Mouse (Mus musculus) midbrain, embryonic 12.5 days (tissue): Measurements from ENCODE around the gene Krt81. TPM values are rescaled to one million over a fixed set of nuclear protein-coding genes. Genes with fewer than 3 reads are reported as not detected.

Experiments
- ATAC-seq: fragments of 200-750 bp; cut with Nextera tagmentation; 2 replicates; pipeline ENCODE4 v1.8.0; 2017; ENCODE audit warnings: low read depth, moderate TSS enrichment, moderate library complexity; ENCODE audit not compliant: low FRiP score
- H3K27ac ChIP-seq: fragments of 300-500 bp; sonication (generic); replicated peaks from 2 replicates; pipeline ENCODE4 v1.5.1; 2016; ENCODE audit warnings: mild to moderate bottlenecking
- H3K27me3 ChIP-seq: fragments of 300-500 bp; sonication (generic); 2 replicates; pipeline ENCODE4 v1.6.1; 2016; ENCODE audit warnings: mild to moderate bottlenecking
- H3K36me3 ChIP-seq: fragments of 300-500 bp; sonication (generic); 2 replicates; pipeline ENCODE4 v1.6.1; 2016
- H3K4me1 ChIP-seq: fragments of 300-500 bp; sonication (generic); 2 replicates; pipeline ENCODE4 v1.6.1; 2016
- H3K4me2 ChIP-seq: fragments of 300-500 bp; sonication (generic); replicated peaks from 2 replicates; pipeline ENCODE4 v1.6.1; 2016; ENCODE audit warnings: mild to moderate bottlenecking, moderate library complexity
- H3K4me3 ChIP-seq: fragments of 300-500 bp; sonication (generic); 2 replicates; pipeline ENCODE4 v1.5.1; 2016; ENCODE audit warnings: mild to moderate bottlenecking
- H3K9ac ChIP-seq: fragments of 300-500 bp; sonication (generic); replicated peaks from 2 replicates; pipeline ENCODE4 v1.6.1; 2016; ENCODE audit warnings: mild to moderate bottlenecking, moderate library complexity
- H3K9me3 ChIP-seq: fragments of 300-500 bp; sonication (generic); 2 replicates; pipeline ENCODE4 v1.6.1; 2016; ENCODE audit warnings: mild to moderate bottlenecking
- WGBS: fragments of 180-500 bp; shearing (Covaris S2); methylation state at CpG from one replicate; pipeline ENCODE4 v1.1.7; 2016; 5-methylcytosine and 5-hydroxymethylcytosine counted together
- polyA plus RNA-seq: library from polyadenylated mRNA; unstranded; fragments of >200 nt; fragmentation: Nextera tagmentation; extraction: Ambion mirVana; gene quantifications from 2 replicates; pipeline ENCODE4 v1.2.1, GENCODE M21; 2016

The Krt81 gene
- polyA plus RNA-seq: not detected in 2 replicates

GRCm38 (mm10) chr15:101463651-101464050 is at the start of gene Krt81:
TSS of gene Krt81 (minus strand) at chr15:101463751.
- no peak within 1 kb of the TSS for H3K4me3 ChIP-seq
- no peaks in the 10 kb centered on the region for H3K9me3 ChIP-seq
- H3K9ac ChIP-seq: no peak within 1 kb of the TSS
- H3K27ac ChIP-seq: no peak within 1 kb of the TSS
- no peaks in the 10 kb centered on the region for H3K27me3 ChIP-seq
- no peak for ATAC-seq
- WGBS: 87% methylated on average over 13 of the region's 13 CpGs
- H3K36me3 ChIP-seq: no peaks in the 10 kb centered on the region
- H3K4me2 ChIP-seq: no peak within 1 kb of the TSS
- 0 out of 2 replicates have a peak, but pooled peaks cover 4% of the 10 kb centered on the region for H3K4me1 ChIP-seq

- H3K27me3 ChIP-seq: no peaks in the 10 kb centered on the region
- 86% methylated on average over 9 of the region's 9 CpGs for WGBS
- H3K4me2 ChIP-seq: no peak overlapping the region
- H3K9me3 ChIP-seq: no peaks in the 10 kb centered on the region
- no peak overlapping the region for H3K4me3 ChIP-seq
- no peak overlapping the region for H3K9ac ChIP-seq
- no peaks in the 10 kb centered on the region for H3K4me1 ChIP-seq
- no peak for ATAC-seq
- no peaks in the 10 kb centered on the region for H3K36me3 ChIP-seq
- H3K27ac ChIP-seq: no peak overlapping the region
Observed at GRCm38 (mm10) chr15:101508247-101508646, 44.7 kb upstream of the Krt81 start.

- no peak for ATAC-seq
- Histone ChIP-seq H3K27ac (no peak overlapping the region), H3K4me3 (no peak overlapping the region), H3K4me2 (no peak overlapping the region), H3K27me3 (no peaks in the 10 kb centered on the region), H3K36me3 (no peaks in the 10 kb centered on the region), H3K4me1 (no peaks in the 10 kb centered on the region), H3K9me3 (no peaks in the 10 kb centered on the region), H3K9ac (no peak overlapping the region)
- 61% methylated on average over 14 of the region's 14 CpGs for WGBS
Observed at GRCm38 (mm10) chr15:101506896-101507758, 43.6 kb upstream of the Krt81 start.

- ATAC-seq: no peak
- H3K36me3 ChIP-seq: no peaks in the 10 kb centered on the region
- WGBS: 76% methylated on average over 2 of the region's 2 CpGs
Observed at GRCm38 (mm10) chr15:101497181-101497580, 33.6 kb upstream of the Krt81 start.

GRCm38 (mm10) chr15:101495266-101495665 is 31.7 kb upstream of the Krt81 start:
- no peak overlapping the region for H3K4me2 ChIP-seq
- no peak overlapping the region for H3K27ac ChIP-seq
- no peaks in the 10 kb centered on the region for H3K27me3 ChIP-seq
- no peaks in the 10 kb centered on the region for H3K36me3 ChIP-seq
- H3K4me3 ChIP-seq: no peak overlapping the region
- no peak for ATAC-seq
- no peaks in the 10 kb centered on the region for H3K4me1 ChIP-seq
- 91% methylated on average over 8 of the region's 8 CpGs for WGBS
- H3K9ac ChIP-seq: no peak overlapping the region
- H3K9me3 ChIP-seq: no peaks in the 10 kb centered on the region

More at GRCm38 (mm10) chr15:101497181-101497580, 33.6 kb upstream of the Krt81 start:
- H3K9me3 ChIP-seq: no peaks in the 10 kb centered on the region
- H3K4me1 ChIP-seq: no peaks in the 10 kb centered on the region
- H3K4me3 ChIP-seq: no peak overlapping the region
- H3K27me3 ChIP-seq: no peaks in the 10 kb centered on the region
- no peak overlapping the region for H3K27ac ChIP-seq
- H3K9ac ChIP-seq: no peak overlapping the region
- H3K4me2 ChIP-seq: no peak overlapping the region

- WGBS: 56% methylated on average over 1 of the region's 1 CpGs
- H3K9ac ChIP-seq: no peak overlapping the region
- no peak overlapping the region for H3K4me3 ChIP-seq
- no peaks in the 10 kb centered on the region for H3K4me1 ChIP-seq
- no peak overlapping the region for H3K27ac ChIP-seq
- no peak for ATAC-seq
- no peaks in the 10 kb centered on the region for H3K36me3 ChIP-seq
- H3K27me3 ChIP-seq: no peaks in the 10 kb centered on the region
- no peak overlapping the region for H3K4me2 ChIP-seq
- no peaks in the 10 kb centered on the region for H3K9me3 ChIP-seq
Observed at GRCm38 (mm10) chr15:101494203-101494602, 30.7 kb upstream of the Krt81 start.

- no peaks in the 10 kb centered on the region for H3K4me1 ChIP-seq
- H3K4me2 ChIP-seq: no peak overlapping the region
- no peaks in the 10 kb centered on the region for H3K27me3 ChIP-seq
- no peak for ATAC-seq
- no peaks in the 10 kb centered on the region for H3K36me3 ChIP-seq
- WGBS: 95% methylated on average over 6 of the region's 6 CpGs
- no peak overlapping the region for H3K9ac ChIP-seq
- no peak overlapping the region for H3K4me3 ChIP-seq
- H3K9me3 ChIP-seq: no peaks in the 10 kb centered on the region
- H3K27ac ChIP-seq: no peak overlapping the region
Observed at GRCm38 (mm10) chr15:101493713-101494112, 30.2 kb upstream of the Krt81 start.

- Histone ChIP-seq H3K4me2 (no peak overlapping the region), H3K36me3 (no peaks in the 10 kb centered on the region), H3K4me3 (no peak overlapping the region), H3K27ac (no peak overlapping the region), H3K4me1 (no peaks in the 10 kb centered on the region), H3K9ac (no peak overlapping the region), H3K9me3 (no peaks in the 10 kb centered on the region), H3K27me3 (no peaks in the 10 kb centered on the region)
- no peak for ATAC-seq
- WGBS: 76% methylated on average over 8 of the region's 8 CpGs
Observed at GRCm38 (mm10) chr15:101492718-101493117, 29.2 kb upstream of the Krt81 start.

- H3K36me3 ChIP-seq: no peaks in the 10 kb centered on the region
- no peaks in the 10 kb centered on the region for H3K9me3 ChIP-seq
- no peak within 1 kb of the TSS for H3K9ac ChIP-seq
- no peak within 1 kb of the TSS for H3K4me3 ChIP-seq
- H3K4me1 ChIP-seq: no peaks in the 10 kb centered on the region
- no peaks in the 10 kb centered on the region for H3K27me3 ChIP-seq
- no peak within 1 kb of the TSS for H3K4me2 ChIP-seq
- no peak for ATAC-seq
- no peak within 1 kb of the TSS for H3K27ac ChIP-seq
- 61% methylated on average over 6 of the region's 6 CpGs for WGBS
Observed at GRCm38 (mm10) chr15:101491431-101491830, 27.9 kb upstream of the Krt81 start, which contains the start of gene Krt83. TSS of gene Krt83 (minus strand) at chr15:101491512.

GRCm38 (mm10) chr15:101485911-101486635 is 22.5 kb upstream of the Krt81 start:
- Histone ChIP-seq H3K4me2 (no peak overlapping the region), H3K4me1 (no peaks in the 10 kb centered on the region), H3K36me3 (no peaks in the 10 kb centered on the region), H3K27me3 (no peaks in the 10 kb centered on the region), H3K27ac (no peak overlapping the region), H3K9me3 (no peaks in the 10 kb centered on the region), H3K9ac (no peak overlapping the region), H3K4me3 (no peak overlapping the region)
- 84% methylated on average over 11 of the region's 11 CpGs for WGBS
- ATAC-seq: no peak

- Histone ChIP-seq H3K36me3 (no peaks in the 10 kb centered on the region), H3K4me3 (no peak overlapping the region), H3K4me1 (no peaks in the 10 kb centered on the region), H3K9me3 (no peaks in the 10 kb centered on the region), H3K4me2 (no peak overlapping the region), H3K27me3 (no peaks in the 10 kb centered on the region), H3K9ac (no peak overlapping the region), H3K27ac (no peak overlapping the region)
- ATAC-seq: no peak
- 83% methylated on average over 1 of the region's 1 CpGs for WGBS
Observed at GRCm38 (mm10) chr15:101484939-101485338, 21.4 kb upstream of the Krt81 start.

- no peak overlapping the region for H3K27ac ChIP-seq
- ATAC-seq: no peak
- no peak overlapping the region for H3K4me3 ChIP-seq
- no peaks in the 10 kb centered on the region for H3K36me3 ChIP-seq
- no peak overlapping the region for H3K4me2 ChIP-seq
- H3K9me3 ChIP-seq: no peaks in the 10 kb centered on the region
- 88% methylated on average over 1 of the region's 1 CpGs for WGBS
- peaks cover 8% of the 10 kb centered on the region for H3K27me3 ChIP-seq
- no peak overlapping the region for H3K9ac ChIP-seq
- H3K4me1 ChIP-seq: peaks cover 12% of the 10 kb centered on the region
Observed at GRCm38 (mm10) chr15:101483646-101484045, 20.1 kb upstream of the Krt81 start.
